ENCODE assay signal across 17 mouse cellular contexts in genomic region chr9:43309087-43309872, GRCm38 (mm10). TPM values are rescaled to one million over a fixed set of nuclear protein-coding genes. Genes with fewer than 3 reads are reported as not detected.
"Had no signal": no experiment of that assay in that cellular context is flagged by ENCODE, and none has a peak within 500 bp of the region (broad histone marks: within the 10 kb centered on the region; RNA-seq: fewer than 3 reads in every experiment).

No protein-coding gene starts in this region.

- H3K4me3 ChIP-seq: neural tube, embryonic 12.5 days; neural tube, embryonic 13.5 days; neural tube, embryonic 15.5 days; stomach, embryonic 15.5 days had no signal

- H3K27ac ChIP-seq: neural tube, embryonic 12.5 days; neural tube, embryonic 13.5 days; neural tube, embryonic 15.5 days; stomach, embryonic 15.5 days; stomach, postnatal 0 days had no signal

- H3K9ac ChIP-seq: neural tube, embryonic 12.5 days; neural tube, embryonic 13.5 days; neural tube, embryonic 15.5 days; stomach, embryonic 15.5 days had no signal

- DNase-seq: retina, postnatal 1 day; right cerebral cortex, adult 18-20 months; right cerebral cortex, postnatal 14 days; right cerebral cortex, postnatal 25 days; right cerebral cortex, postnatal 4 days; spleen, adult 18-20 months; thymus, adult 18-20 months; thymus, postnatal 14 days; thymus, postnatal 25 days; thymus, postnatal 36 days; thymus, postnatal 4 days had no signal

- H3K36me3 ChIP-seq: neural tube, embryonic 12.5 days; neural tube, embryonic 13.5 days; neural tube, embryonic 15.5 days; stomach, embryonic 15.5 days had no signal

- H3K4me1 ChIP-seq: neural tube, embryonic 12.5 days; neural tube, embryonic 13.5 days; neural tube, embryonic 15.5 days; stomach, embryonic 15.5 days had no signal

- H3K9me3 ChIP-seq: neural tube, embryonic 12.5 days; neural tube, embryonic 13.5 days; neural tube, embryonic 15.5 days; stomach, embryonic 15.5 days had no signal

- H3K4me2 ChIP-seq: neural tube, embryonic 12.5 days; neural tube, embryonic 13.5 days; neural tube, embryonic 15.5 days; stomach, embryonic 15.5 days had no signal

- H3K27me3 ChIP-seq: neural tube, embryonic 12.5 days; neural tube, embryonic 15.5 days; stomach, embryonic 15.5 days had no signal

RNA-seq across cellular contexts. Expression of gene Trim29, which starts 1.4 kb away (rescaled TPM):
- polyA plus RNA-seq: neural tube, embryonic 14.5 days had no signal
